Mouse (Mus musculus): Measurements from ENCODE around the gene Gmnc. TPM values are rescaled to one million over a fixed set of nuclear protein-coding genes. Genes with fewer than 3 reads are reported as not detected.

The Gmnc gene
- polyA plus RNA-seq, 1 experiment from 2014 or later = not detected

- no peaks in the 10 kb centered on the region for H3K36me3 ChIP-seq (ENCODE audit: inconsistent target)
- 48% methylated on average over 4 of the region's 4 CpGs for WGBS (ENCODE audit: missing documents)
These were observed 41.2 kb downstream of the Gmnc start for GRCm38 (mm10) chr16:26950209-26950608.

GRCm38 (mm10) chr16:26903968-26904367 is 87.5 kb downstream of the Gmnc start:
- no peaks in the 10 kb centered on the region for H3K36me3 ChIP-seq (ENCODE audit: inconsistent target)
- 87% methylated on average over 1 of the region's 1 CpGs for WGBS (ENCODE audit: missing documents)
- no peaks in the 10 kb centered on the region for H3K79me2 ChIP-seq (ENCODE audit: inconsistent target)

More at GRCm38 (mm10) chr16:26950209-26950608, 41.2 kb downstream of the Gmnc start:
- H3K27ac ChIP-seq = no peak overlapping the region
- no peak overlapping the region for H3K4me3 ChIP-seq (ENCODE audit: inconsistent target)
- H3K79me2 ChIP-seq (ENCODE audit: inconsistent target) = no peaks in the 10 kb centered on the region

DNA sequence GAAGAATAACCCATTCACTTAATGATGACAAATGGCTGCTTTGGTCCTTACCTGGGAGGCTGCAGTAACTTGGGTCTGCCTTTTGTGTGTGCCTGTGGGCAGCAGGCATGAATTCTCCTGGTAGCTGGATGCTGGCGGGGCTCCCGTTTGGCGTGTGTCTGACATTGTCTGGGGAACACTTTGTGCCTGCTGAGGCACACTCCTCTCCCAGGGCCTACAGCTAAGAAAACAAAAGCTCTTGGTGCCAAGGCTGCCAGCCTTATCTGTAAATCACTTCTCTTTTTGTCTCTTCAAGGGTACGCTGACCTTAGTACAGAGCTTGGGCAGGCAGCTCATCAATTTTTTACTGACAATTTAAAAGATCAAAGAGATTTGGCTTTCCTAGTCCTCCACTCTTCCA is 90.0 kb downstream of the Gmnc start:
- no peak overlapping the region for H3K27ac ChIP-seq
- H3K79me2 ChIP-seq (ENCODE audit: inconsistent target) = no peaks in the 10 kb centered on the region
- H3K4me3 ChIP-seq (ENCODE audit: inconsistent target) = no peak overlapping the region
- WGBS (ENCODE audit: missing documents) = 48% methylated on average over 4 of the region's 4 CpGs
- H3K36me3 ChIP-seq (ENCODE audit: inconsistent target) = no peaks in the 10 kb centered on the region

More at GRCm38 (mm10) chr16:26903968-26904367, 87.5 kb downstream of the Gmnc start:
- no peak overlapping the region for H3K27ac ChIP-seq
- no peak overlapping the region for H3K4me3 ChIP-seq (ENCODE audit: inconsistent target)

- no peak overlapping the region for H3K27ac ChIP-seq
- WGBS (ENCODE audit: missing documents) = 53% methylated on average over 4 of the region's 4 CpGs
- no peaks in the 10 kb centered on the region for H3K79me2 ChIP-seq (ENCODE audit: inconsistent target)
- no peak overlapping the region for H3K4me3 ChIP-seq (ENCODE audit: inconsistent target)
- H3K36me3 ChIP-seq (ENCODE audit: inconsistent target) = no peaks in the 10 kb centered on the region
These were observed 105.1 kb downstream of the Gmnc start for GRCm38 (mm10) chr16:26886337-26886736.

DNA sequence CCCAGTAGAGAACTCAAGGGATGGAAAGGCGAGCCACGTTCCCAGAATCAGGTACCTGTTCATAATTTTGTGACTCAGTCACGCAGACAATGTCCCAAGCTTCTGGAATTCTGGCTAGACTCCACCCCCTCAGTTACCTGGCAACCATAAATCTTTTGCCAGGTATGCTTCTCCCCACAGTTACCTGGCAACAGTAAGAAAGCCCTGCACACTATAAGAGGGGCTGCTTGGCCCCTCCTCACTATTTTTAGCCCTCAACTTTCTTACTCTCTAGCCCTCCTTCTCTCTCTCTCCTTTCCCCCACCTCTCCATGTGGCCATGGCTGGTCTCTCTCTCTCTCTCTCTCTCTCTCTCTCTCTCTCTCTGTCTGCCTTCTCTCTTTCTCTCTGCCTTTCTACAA is 114.6 kb downstream of the Gmnc start:
- Histone ChIP-seq H3K4me3 (ENCODE audit: inconsistent target) (no peak overlapping the region), H3K36me3 (ENCODE audit: inconsistent target) (no peaks in the 10 kb centered on the region), H3K79me2 (ENCODE audit: inconsistent target) (no peaks in the 10 kb centered on the region), H3K27ac (no peak overlapping the region)
- WGBS (ENCODE audit: missing documents) = 70% methylated on average over 3 of the region's 3 CpGs
